Mouse (Mus musculus) B cell, adult 67 days (primary cell): Measurements from ENCODE around the gene Zfp810. TPM values are rescaled to one million over a fixed set of nuclear protein-coding genes. Genes with fewer than 3 reads are reported as not detected.

Experiments
- total RNA-seq, 2 experiments: library from RNA; stranded (reverse); gene quantifications; 4 replicates each; pipeline ENCODE4 v1.2.4; 2023

The Zfp810 gene
- total RNA-seq: 10 to 100 TPM; 15.6 to 21.3 TPM

GRCm38 (mm10) chr9:22307156-22307919 lies at the start of gene Zfp810:
Gene Zfp810 (minus strand): TSS chr9:22307648.

GRCm38 (mm10) chr9:22259184-22260091 lies 48.0 kb downstream of the Zfp810 start, which contains the start of gene Zfp599:
Gene Zfp599 (minus strand): TSS chr9:22259895.

Other genes starting within 250 kb of the Zfp810 start
- gene Gm49318, start 236.4 kb downstream of the Zfp810 start, total RNA-seq: not detected
- 10 to 100 TPM; 33.3 to 36.1 TPM for gene Zfp653, start 236.3 kb downstream of the Zfp810 start, total RNA-seq
- gene Ecsit, start 222.2 kb downstream of the Zfp810 start, total RNA-seq: 10 to 100 TPM; 22.1 to 27.1 TPM
- gene Cnn1, start 208.4 kb downstream of the Zfp810 start, total RNA-seq: not detected
- 10 to 100 TPM; 41.6 to 49.2 TPM for gene Elof1, start 190.5 kb downstream of the Zfp810 start, total RNA-seq
- 100 to 1,000 TPM; 205 to 239 TPM for gene Acp5, start 171.9 kb downstream of the Zfp810 start, total RNA-seq
- gene Pigyl, start 150.8 kb downstream of the Zfp810 start, total RNA-seq: 10 to 100 TPM in 1 of 2 experiments, 1 to 10 TPM in 1; 9.0 to 12.4 TPM
- not detected for gene Zfp872, start 119.6 kb downstream of the Zfp810 start, total RNA-seq
- 10 to 100 TPM; 39.3 to 41.9 TPM for gene Zfp809, start 81.9 kb downstream of the Zfp810 start, total RNA-seq
- 1 to 10 TPM; 2.1 to 3.4 TPM for gene Zfp599, start 47.8 kb downstream of the Zfp810 start, total RNA-seq
- gene Anln, start 81.5 kb upstream of the Zfp810 start, total RNA-seq: under 1 TPM; 0.71 to 0.84 TPM
- gene 9530077C05Rik, start 103.9 kb upstream of the Zfp810 start, total RNA-seq: 1 to 10 TPM; 1.4 to 2.5 TPM
- not detected for gene Gm17545, start 146.6 kb upstream of the Zfp810 start, total RNA-seq
- 10 to 100 TPM; 88.1 to 88.6 TPM for gene Rp9, start 162.1 kb upstream of the Zfp810 start, total RNA-seq
- 10 to 100 TPM; 29.6 to 32.0 TPM for gene Bbs9, start 168.1 kb upstream of the Zfp810 start, total RNA-seq